Mouse (Mus musculus) ovary, postnatal 36 days (tissue): ENCODE results near the gene Cpne4.

Experiments
- DNase-seq: peaks from one replicate; pipeline ENCODE4 v3.0.0; 2022; ENCODE audit warnings: low spot score, mixed read lengths

Gene Cpne4

DNA sequence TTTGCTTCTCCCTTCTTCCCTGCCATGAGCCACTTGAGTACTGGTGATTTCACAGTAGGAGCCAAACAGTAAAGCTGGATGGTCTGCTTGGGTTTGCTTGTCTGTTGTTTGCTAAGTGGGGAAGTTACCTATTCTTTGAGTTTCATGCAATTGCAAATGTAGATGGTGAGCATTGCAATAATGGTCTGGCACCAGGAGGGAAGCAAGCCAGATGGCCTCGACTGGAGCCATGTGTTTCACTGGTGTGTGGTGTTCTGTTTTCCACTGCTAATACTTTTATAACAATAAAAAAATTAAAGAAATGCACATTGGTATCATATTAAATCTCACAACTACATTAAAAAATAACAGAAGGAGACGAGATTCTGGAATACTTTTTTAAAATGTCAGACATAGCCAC lies 502.6 kb downstream of the Cpne4 start:
- DNase-seq: no peak

DNA sequence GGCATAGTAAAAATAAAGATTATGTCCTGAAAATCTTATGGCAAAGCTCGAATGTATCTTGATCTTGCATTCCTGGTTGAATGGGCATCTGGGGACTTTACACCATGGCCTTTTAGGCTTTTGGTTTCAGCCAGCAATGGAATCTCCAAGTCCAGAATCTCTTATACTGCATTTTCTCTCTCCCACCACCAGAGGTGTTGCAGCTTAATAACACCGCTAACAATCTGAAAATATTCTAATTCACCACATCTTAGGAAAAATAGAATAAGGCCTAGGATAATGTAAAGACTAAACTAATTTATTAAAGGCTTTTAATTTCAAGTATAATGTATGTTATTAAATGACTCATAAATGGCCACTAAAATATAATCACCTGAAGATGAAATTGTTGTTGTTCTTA lies 503.2 kb downstream of the Cpne4 start:
- DNase-seq: no peak

DNA sequence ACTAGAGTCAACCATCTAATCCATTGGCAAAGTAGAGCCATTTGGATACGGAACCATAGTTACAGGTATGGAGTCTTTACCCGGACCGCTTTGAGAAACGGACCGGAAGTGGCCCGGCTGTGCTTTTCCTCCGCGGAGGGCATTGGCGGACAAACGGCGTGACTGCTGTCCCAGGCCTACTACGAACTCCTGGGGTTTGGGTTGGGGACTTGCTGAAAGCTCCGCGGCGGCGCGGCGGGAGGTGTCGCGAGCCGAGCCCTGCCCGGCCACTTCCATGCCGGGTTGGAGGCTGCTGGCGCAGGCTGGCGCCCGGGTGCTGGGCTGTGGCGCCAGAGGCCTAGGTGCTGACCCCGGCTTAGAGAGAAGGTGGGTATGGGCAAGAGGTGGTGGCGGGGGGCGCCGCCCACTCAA lies 506.1 kb downstream of the Cpne4 start, which contains the start of gene Mrpl3:
Gene Mrpl3 (plus strand): TSS at position 93 of the 411 bp plus-strand sequence.
- DNase-seq: peak; percentile 80

DNA sequence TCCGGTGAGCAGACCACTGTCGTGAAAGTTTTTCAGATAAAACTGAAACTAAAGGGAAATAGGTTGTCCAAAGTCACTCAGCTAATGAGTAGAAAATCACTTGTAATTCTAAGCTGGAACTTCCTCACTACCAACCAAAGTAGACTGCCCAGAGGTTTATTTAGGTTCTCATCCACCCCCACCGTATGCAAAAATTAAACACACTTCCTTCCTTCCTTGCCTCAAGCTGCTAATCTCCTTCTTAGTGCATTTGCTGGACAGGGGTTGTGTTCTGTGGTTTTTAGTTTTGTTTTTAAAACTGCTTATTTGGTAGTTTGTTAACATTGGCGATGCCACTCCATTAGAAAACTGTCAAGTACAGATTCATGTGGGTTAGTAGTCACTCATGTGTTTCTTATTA lies 506.7 kb downstream of the Cpne4 start:
- DNase-seq: no peak

DNA sequence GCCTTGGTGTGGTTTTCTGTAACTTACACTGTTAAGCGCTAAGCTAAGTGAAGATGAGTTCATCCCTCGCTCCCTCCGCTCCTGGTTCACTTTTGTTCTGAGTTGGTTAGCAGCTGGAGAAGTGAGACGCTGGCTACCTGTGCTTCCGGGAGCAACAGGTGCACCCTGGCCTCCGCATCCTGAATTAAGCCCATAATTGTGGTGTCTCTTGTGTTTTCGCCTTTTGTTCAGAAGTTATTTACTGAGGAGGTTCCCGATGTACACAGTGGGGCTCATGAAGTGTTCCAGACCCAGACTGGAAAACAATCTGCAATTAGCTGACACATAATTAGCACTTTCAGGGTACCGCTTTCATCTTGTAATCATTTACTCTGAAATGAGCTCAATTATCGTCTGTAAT lies 522.0 kb downstream of the Cpne4 start:
- no peak for DNase-seq

DNA sequence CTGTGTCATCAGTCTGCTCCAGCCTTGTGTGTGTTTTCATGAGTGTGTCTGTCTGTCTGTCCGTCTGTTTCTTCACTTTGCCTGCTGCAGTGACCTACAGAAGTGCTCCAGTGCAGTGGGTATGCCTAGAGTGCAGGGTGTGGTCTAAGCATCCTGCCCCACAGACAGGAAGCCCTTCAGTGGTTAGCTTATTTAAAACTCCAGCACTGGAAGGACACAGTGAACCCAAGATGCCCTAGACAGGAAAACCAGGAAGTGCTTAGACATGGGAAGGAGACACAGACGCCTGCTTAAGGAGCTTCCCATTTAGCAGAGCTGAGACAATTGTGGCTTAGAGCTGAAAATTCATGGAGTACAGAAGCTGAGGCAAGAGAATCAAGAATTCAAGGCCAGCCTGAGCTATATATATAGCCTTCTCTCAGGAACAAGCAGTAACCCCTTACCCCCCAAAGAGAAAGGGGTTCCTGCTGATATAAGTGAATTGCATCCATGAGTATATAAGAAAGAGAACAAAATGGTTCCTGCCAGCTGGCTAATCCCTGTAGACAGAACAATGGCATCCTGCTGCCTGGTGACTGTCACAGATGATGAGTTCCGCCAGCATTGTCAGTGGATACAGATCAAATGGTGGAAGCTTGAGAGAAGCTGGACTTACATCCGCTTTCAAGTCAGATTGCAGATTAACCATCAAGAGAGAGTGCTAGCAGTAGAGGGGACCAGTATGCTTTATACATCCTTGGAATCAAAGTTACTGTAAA lies 526.1 kb downstream of the Cpne4 start:
- DNase-seq: no peak

DNA sequence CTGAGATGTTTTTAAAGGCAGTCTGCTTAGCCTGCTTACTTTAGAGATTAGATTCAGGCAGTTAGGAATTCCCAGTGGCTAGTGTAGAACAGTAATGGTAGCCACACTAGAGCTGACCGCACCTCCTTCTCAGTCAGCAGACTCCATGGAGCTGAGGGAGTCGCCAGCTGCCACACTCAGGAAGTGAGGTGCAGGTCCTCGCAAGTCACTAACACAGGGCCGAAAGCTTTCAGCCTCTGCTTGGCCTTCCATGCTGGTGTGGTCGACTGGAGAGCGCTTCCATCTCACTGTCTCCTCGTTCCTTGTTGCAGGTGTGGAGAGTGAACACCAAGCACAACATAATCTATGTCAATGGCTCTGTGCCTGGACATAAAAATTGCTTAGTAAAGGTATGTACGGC lies 527.8 kb downstream of the Cpne4 start:
- no peak for DNase-seq

DNA sequence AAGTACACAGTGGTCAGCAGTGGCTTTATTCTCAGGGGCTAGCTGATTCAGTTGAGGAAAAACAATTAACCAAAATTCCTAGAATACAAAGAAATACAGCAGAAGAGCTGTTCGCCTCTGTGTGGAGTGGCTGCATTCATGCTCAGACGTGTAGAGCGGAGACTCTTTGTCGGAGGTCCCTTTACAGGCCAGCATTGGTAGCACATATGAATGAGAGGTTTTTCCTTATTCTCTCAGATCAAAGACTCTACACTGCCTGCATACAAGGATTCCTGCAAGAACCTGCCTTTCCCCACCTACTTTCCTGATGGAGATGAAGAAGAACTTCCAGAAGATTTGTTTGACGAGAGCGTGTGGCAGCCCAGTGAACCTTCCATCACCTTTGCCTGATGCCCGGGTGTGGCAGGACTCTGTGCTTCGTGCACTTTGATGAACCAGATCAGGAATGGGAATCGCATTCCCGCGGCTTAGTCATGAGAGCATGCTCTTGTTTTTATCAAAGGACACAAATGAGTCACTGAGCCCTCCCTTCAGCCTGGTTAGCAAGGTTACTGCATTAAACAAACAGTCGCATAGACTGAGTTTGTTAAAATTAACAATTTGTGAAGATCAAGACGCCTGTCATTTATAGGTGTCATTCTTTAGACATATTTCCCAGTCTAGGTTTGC lies 529.8 kb downstream of the Cpne4 start:
- no peak for DNase-seq

DNA sequence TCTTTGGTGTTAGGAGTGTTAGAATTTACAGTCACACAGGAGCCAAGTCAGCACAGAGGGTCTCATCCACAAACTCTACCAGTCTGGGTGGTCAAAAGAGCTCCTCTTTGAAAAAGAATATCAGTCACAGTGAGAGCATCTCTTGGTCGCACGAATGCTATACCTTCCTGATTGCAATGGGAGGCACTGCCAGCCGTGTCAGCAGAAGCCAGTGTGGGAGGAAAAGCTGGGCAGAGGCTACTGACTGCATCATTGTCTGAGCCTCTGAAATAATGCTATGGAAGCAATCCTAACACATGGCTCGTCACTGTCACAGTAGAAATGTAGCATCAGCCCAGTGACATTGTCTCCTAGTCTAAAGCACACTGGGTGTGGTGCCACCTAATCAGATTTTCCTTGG lies 531.4 kb downstream of the Cpne4 start:
- no peak for DNase-seq

DNA sequence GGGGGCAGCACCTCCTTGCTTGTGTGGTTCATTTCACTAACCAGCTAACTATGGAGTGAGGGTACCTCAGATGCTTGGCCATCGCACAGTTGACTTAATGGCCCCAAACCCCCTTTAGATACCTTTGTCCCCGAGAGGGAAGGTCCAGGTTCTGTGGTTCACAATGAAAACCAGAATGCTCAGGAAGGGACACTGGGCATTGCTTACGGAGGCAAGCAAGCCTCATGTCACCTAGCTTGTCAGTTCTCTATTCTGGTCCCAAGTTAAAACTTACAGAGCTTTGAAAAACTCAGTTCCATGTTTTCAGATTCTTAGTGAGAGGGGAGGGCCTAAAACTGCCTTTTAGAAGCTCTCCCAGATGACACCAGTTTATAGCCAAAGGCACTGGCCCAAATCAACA lies 533.2 kb downstream of the Cpne4 start:
- DNase-seq: no peak
